Mouse (Mus musculus) spleen, adult 12 weeks (tissue): ENCODE measurements around the gene Xk.
"Not testable (repeated sequence)": the region's sequence is repeated elsewhere in the genome, so short reads cannot be mapped to it uniquely, and the experiment has no call there.

Experiments
- DNase-seq: peaks from one replicate; pipeline ENCODE4 v3.0.0; 2022; ENCODE audit warnings: low spot score

Gene Xk

GRCm38 (mm10) chrX:9272460-9273361 lies at the start of gene Xk:
Gene Xk (plus strand): TSS chrX:9272756.
- DNase-seq: peak; percentile 56

- no peak for DNase-seq
Measured at GRCm38 (mm10) chrX:9227105-9227504, 45.5 kb upstream of the Xk start.

- DNase-seq: no peak
Measured at GRCm38 (mm10) chrX:9240737-9241591, 31.6 kb upstream of the Xk start.

GRCm38 (mm10) chrX:9243381-9243864 lies 29.1 kb upstream of the Xk start:
- no peak for DNase-seq

- DNase-seq: no peak
Measured at GRCm38 (mm10) chrX:9244603-9245336, 27.8 kb upstream of the Xk start.

- no peak for DNase-seq
Measured at GRCm38 (mm10) chrX:9248911-9249310, 23.6 kb upstream of the Xk start.

GRCm38 (mm10) chrX:9253990-9254389 lies 18.6 kb upstream of the Xk start:
- peak; percentile 22 for DNase-seq

- no peak for DNase-seq
Measured at GRCm38 (mm10) chrX:9254901-9255300, 17.7 kb upstream of the Xk start.

- no peak for DNase-seq
Measured at GRCm38 (mm10) chrX:9256766-9257165, 15.8 kb upstream of the Xk start, which contains the start of gene Gm14862. Gene Gm14862 (minus strand): TSS chrX:9256899.

GRCm38 (mm10) chrX:9257831-9258230 lies 14.7 kb upstream of the Xk start:
- no peak for DNase-seq

GRCm38 (mm10) chrX:9259267-9259666 lies 13.3 kb upstream of the Xk start:
- DNase-seq: no peak

- DNase-seq: no peak
Measured at GRCm38 (mm10) chrX:9271112-9271511, 1.4 kb upstream of the Xk start.

GRCm38 (mm10) chrX:9271947-9272459 lies 553 bp upstream of the Xk start:
- DNase-seq: no peak

GRCm38 (mm10) chrX:9273377-9274002 lies 934 bp downstream of the Xk start:
- no peak for DNase-seq

- DNase-seq: no peak
Measured at GRCm38 (mm10) chrX:9274321-9274720, 1.8 kb downstream of the Xk start.

- DNase-seq: not testable (repeated sequence)
Measured at GRCm38 (mm10) chrX:9283464-9283863, 10.9 kb downstream of the Xk start, which contains the start of gene H2al1m. Gene H2al1m (plus strand): TSS chrX:9283764.

- DNase-seq: not testable (repeated sequence)
Measured at GRCm38 (mm10) chrX:9293140-9293829, 20.7 kb downstream of the Xk start.

GRCm38 (mm10) chrX:9298413-9298864 lies 25.9 kb downstream of the Xk start:
- DNase-seq: peak; percentile 64

- no peak for DNase-seq
Measured at GRCm38 (mm10) chrX:9302791-9303190, 30.2 kb downstream of the Xk start.

GRCm38 (mm10) chrX:9303455-9303854 lies 30.9 kb downstream of the Xk start:
- no peak for DNase-seq
